Mouse (Mus musculus) spleen, adult 2 months (tissue): ENCODE measurements around the gene Ahsa2. TPM values are rescaled to one million over a fixed set of nuclear protein-coding genes. Genes with fewer than 3 reads are reported as not detected.
"Not testable (repeated sequence)": the region's sequence is repeated elsewhere in the genome, so short reads cannot be mapped to it uniquely, and the experiment has no call there.

Experiments used
- DNase-seq, 2 experiments: peaks; one replicate each; pipeline versions ENCODE4 v3.0.0 to v3.0.0-alpha.2; 2012 to 2021; ENCODE audit warnings: low spot score in 2 of 2, low read depth in 1 of 2
- H3K27ac ChIP-seq: fragments of 200-500 bp; 2 replicates; pipeline ENCODE4 v1.5.1; 2012; ENCODE audit warnings: low read length, inconsistent platforms; ENCODE audit not compliant: insufficient read depth
- H3K27me3 ChIP-seq: fragments of 200-500 bp; 2 replicates; pipeline ENCODE4 v1.6.1; 2012; ENCODE audit warnings: mild to moderate bottlenecking, moderate library complexity, low read length, inconsistent platforms; ENCODE audit not compliant: control insufficient read depth, insufficient read depth
- H3K36me3 ChIP-seq: fragments of 200-500 bp; 2 replicates; pipeline ENCODE4 v1.6.1; 2012; ENCODE audit warnings: mild to moderate bottlenecking, low read length, inconsistent platforms; ENCODE audit not compliant: control insufficient read depth, insufficient read depth
- H3K4me1 ChIP-seq: fragments of 200-500 bp; 2 replicates; pipeline ENCODE4 v1.6.1; 2011; ENCODE audit warnings: inconsistent platforms; ENCODE audit not compliant: control insufficient read depth, insufficient read depth, insufficient read length
- H3K4me3 ChIP-seq: fragments of 200-500 bp; 2 replicates; pipeline ENCODE4 v1.5.1; 2011; ENCODE audit warnings: mild to moderate bottlenecking, inconsistent platforms; ENCODE audit not compliant: insufficient read depth, insufficient read length; ENCODE audit errors: extremely low read depth
- CTCF ChIP-seq: fragments of 200-500 bp; IDR thresholded peaks from 2 replicates; pipeline ENCODE4 v1.5.1; 2011; ENCODE audit warnings: mild to moderate bottlenecking, inconsistent platforms; ENCODE audit not compliant: insufficient read depth, insufficient read length, insufficient replicate concordance; ENCODE audit errors: extremely low read depth
- POLR2A ChIP-seq: fragments of 200-500 bp; IDR thresholded peaks from 2 replicates; pipeline ENCODE4 v1.6.1; 2011; ENCODE audit warnings: low read depth, low read length, inconsistent platforms
- WGBS: fragments of 180-500 bp; shearing (Covaris S2); methylation state at CpG from one replicate; pipeline ENCODE4 v1.1.7; 2018; 5-methylcytosine and 5-hydroxymethylcytosine counted together
- polyA plus RNA-seq: library from polyadenylated mRNA; depleted of rRNA; stranded (reverse); fragments of >200 nt; gene quantifications from 2 replicates; pipeline ENCODE4 v1.2.3, GENCODE M21; 2012; rRNA removed

The Ahsa2 gene
- 6.1 and 7.5 TPM in 2 replicates for polyA plus RNA-seq

DNA sequence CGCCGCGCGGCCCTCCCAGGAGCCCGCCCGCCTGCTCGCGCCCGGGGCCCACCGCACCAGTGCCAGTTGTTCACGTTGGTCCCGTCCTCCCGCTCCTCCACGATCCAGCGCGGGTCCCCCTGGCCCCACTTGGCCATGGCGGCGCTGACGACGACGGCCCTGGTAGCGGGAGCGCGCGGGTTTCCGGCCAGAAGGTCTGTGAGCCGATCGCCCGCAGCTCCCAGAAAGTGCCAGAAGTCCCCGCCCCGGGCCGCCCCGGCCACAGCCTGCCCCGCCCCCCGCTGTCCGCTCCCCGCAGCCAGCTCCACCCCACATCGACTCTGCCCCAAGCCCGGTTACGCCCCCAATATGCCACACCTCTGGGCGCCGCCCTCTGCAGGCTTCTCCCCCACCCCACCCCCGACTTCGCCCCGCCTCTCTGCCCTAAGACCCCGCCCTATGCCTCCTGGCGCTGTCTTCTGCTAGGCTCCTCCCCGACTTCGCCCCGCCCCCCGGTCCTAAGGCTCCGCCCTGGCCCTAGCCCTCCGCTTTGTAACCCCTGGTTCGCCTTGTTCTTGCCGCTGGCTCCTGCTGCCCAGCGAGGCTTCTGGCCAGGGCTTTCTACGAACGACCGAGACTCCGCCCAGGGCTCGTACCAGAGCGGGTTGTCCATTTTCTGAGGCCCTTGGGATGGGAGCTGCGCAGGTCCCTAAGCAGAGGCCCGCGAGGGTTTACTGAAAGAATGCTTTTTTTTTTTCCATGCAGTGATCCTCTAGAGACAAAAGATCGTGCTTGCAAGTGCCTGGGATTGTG is at the start of gene Ahsa2:
Ahsa2 (minus strand) TSS at position 313 of the 792 bp plus-strand sequence.
- Histone ChIP-seq H3K27ac (peak within 1 kb of the TSS; percentile 80), H3K27me3 (0 out of 2 replicates have a peak, but pooled peaks cover 1% of the 10 kb centered on the region), H3K4me1 (peaks cover 4% of the 10 kb centered on the region; the same call in 1 of the 2 replicates), H3K4me3 (peak within 1 kb of the TSS; percentile 72), H3K36me3 (peaks cover 7% of the 10 kb centered on the region)
- TF ChIP-seq CTCF (no peak), POLR2A (peak; percentile 62)
- peak; percentile 89 to 96 for DNase-seq
- under 1% methylated on average over 48 of the region's 66 CpGs for WGBS

DNA sequence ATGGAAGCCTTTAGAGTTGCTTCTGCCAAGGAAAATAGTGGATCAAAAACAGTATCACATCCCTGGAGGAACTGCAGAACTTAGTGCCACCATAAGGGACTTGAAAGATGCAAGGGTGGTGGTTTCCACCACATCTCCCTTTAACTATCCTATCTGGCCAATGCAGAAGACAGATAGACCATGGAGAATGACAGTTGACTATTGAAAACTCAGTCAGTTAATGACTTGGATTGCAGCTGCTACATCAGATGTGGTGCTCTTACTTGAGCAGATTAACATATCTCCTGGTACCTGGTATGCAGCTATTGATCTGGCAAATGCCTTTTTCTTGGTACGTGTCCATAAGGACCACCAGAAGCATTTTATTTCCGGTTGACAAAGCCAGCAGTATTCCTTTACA is 39.6 kb upstream of the Ahsa2 start:
- H3K27me3 ChIP-seq: no peaks in the 10 kb centered on the region
- no peak overlapping the region for H3K4me3 ChIP-seq
- TF ChIP-seq CTCF (no peak), POLR2A (no peak)
- DNase-seq: no peak
- 87% methylated on average over 2 of the region's 2 CpGs for WGBS
- no peaks in the 10 kb centered on the region for H3K36me3 ChIP-seq
- H3K4me1 ChIP-seq: no peaks in the 10 kb centered on the region
- no peak overlapping the region for H3K27ac ChIP-seq

DNA sequence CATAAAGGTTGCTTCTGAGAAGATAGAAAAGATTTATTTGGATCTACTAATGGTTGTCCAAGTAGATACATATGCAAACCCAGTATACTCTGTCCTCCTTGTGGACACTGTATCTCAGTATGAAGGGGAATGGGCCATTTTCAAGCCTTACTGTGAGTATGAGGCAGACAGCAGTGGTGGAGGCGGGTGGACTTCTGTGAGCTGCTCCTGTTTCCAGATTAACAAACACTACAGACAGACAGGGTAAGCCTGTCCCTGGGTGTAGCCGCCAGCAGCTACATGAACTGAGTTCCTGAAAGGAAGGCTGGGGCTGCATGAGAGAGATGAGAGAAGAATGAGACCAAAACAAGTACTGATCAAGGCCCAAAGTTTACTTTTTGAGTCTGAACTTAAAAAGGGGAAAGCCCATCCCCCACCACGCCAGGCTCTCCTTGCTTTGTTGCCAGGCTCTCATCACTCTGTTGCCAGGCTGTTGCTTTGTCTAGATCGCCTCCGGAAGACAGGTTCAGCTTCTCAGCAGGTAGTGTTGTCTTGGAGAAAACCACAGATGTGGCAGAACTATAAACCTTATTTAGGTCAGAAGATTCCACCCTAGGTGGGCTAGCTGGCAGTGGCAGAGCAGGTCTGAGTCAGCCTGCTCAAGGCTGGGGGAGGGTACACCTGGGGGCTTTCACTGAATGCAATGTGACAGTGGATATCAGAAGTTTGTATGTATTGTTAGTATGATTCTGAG is 22.8 kb upstream of the Ahsa2 start, which contains the start of gene 1700093K21Rik:
1700093K21Rik (minus strand) TSS at position 683 of the 733 bp plus-strand sequence.
- no peak for DNase-seq
- H3K4me3 ChIP-seq: no peak within 1 kb of the TSS
- TF ChIP-seq POLR2A (no peak), CTCF (no peak)
- H3K27ac ChIP-seq: no peak within 1 kb of the TSS
- 84% methylated on average over 5 of the region's 5 CpGs for WGBS
- no peaks in the 10 kb centered on the region for H3K4me1 ChIP-seq
- H3K36me3 ChIP-seq: no peaks in the 10 kb centered on the region
- H3K27me3 ChIP-seq: no peaks in the 10 kb centered on the region

DNA sequence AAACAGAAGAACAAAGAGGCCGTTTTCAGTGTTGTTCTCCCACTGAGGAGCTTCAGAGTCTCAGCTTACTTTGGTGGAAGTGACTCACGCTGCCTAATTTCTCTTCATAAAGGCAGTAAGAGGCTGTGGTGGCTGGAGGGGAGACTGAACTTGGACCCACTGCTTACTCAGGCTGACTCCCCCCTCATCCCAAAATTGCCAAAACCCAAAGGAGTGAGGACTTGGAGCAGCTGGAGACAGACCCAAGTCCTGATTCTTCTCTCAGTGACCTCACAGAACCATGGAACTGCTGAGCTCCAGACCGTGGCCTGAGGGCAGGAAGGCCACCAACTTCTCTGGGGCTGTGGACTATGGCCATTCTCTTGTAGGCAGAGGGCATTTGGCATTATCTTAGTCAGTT is 21.2 kb upstream of the Ahsa2 start:
- TF ChIP-seq CTCF (no peak), POLR2A (no peak)
- Histone ChIP-seq H3K4me1 (no peaks in the 10 kb centered on the region), H3K36me3 (no peaks in the 10 kb centered on the region), H3K27ac (no peak overlapping the region), H3K27me3 (no peaks in the 10 kb centered on the region), H3K4me3 (no peak overlapping the region)
- 85% methylated on average over 3 of the region's 3 CpGs for whole genome bisulfite sequencing
- no peak for DNase-seq

DNA sequence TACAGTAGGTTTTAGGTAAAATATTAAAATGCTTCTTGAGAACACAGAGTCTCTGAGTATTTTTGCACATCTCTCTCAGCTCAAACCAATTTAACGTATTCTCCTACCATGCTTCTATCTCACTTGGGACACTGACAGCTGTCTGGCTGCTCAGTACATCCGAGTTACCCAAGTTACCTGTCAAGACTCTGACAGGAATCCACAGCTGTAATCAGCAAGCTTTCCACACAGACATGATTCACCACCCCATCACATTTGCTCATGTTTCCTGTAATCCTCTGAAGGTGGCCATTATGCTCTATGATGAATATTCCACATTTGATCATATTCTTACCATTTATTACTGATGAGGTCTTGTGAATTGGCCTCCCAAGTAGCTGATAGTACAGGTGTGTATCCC is 17.5 kb upstream of the Ahsa2 start:
- Histone ChIP-seq H3K36me3 (no peaks in the 10 kb centered on the region), H3K27ac (no peak overlapping the region), H3K4me1 (no peaks in the 10 kb centered on the region), H3K27me3 (no peaks in the 10 kb centered on the region), H3K4me3 (no peak overlapping the region)
- no peak for DNase-seq
- TF ChIP-seq POLR2A (no peak), CTCF (no peak)
- WGBS: 78% methylated on average over 2 of the region's 2 CpGs

DNA sequence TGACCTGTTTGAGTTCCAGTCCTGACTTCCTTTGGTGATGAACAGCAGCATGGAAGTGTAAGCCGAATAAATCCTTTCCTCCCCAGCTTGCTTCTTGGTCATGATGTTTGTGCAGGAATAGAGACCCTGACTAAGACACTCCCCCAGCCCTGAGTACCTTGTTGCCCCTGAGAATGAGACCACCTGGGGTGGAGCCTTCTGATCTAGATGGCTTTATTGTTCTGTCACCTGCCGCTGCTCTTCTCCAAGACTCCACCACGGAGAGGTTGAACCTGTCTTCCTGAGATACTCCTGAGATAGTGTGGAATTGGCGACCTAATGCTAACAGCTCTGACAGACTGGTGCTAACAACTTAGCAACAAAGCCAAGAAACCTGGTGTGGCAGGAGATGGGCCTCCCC is 17.0 kb upstream of the Ahsa2 start:
- H3K27me3 ChIP-seq, H3K27ac ChIP-seq, DNase-seq, H3K4me3 ChIP-seq, H3K36me3 ChIP-seq, H3K4me1 ChIP-seq: not testable (repeated sequence)
- 70% methylated on average over 4 of the region's 4 CpGs for WGBS

DNA sequence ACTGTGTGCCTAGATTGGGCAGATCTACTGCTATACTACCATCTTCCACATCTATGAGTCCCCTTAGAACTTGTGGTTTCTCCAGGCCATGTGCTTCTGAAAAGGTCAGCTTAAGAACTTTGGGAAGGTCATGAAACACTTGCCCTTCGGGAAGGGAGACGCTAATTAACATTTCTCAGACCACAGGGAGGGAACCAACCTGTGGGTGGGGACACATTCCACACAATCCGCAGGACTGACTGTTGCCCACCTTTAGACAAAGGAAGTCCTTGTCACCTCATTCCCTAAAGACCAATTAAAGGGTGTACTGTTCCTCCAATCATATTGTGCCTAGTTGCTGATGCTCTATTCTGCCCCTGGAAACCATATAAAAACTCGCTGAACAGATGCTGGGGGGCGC is 7.0 kb upstream of the Ahsa2 start:
- DNase-seq, H3K36me3 ChIP-seq, H3K27ac ChIP-seq, H3K4me3 ChIP-seq, H3K4me1 ChIP-seq, H3K27me3 ChIP-seq: not testable (repeated sequence)
- 85% methylated on average over 5 of the region's 5 CpGs for WGBS
